Mouse (Mus musculus) adipose tissue, adult 10 weeks (tissue): ENCODE data around the gene Dusp18. TPM values are rescaled to one million over a fixed set of nuclear protein-coding genes. Genes with fewer than 3 reads are reported as not detected.

Experiments used
- polyA plus RNA-seq: library from polyadenylated mRNA; stranded (reverse); fragments of 350-450 nt; fragmentation: Illumina TruSeq; extraction: RNeasy Lipid Tissue Mini Kit (QIAGEN cat#74804); gene quantifications from one replicate; pipeline ENCODE4 v1.2.3, GENCODE M21; 2014; ENCODE audit warnings: low read depth, low replicate concordance

The Dusp18 gene
- polyA plus RNA-seq = 10.4 TPM

GRCm38 (mm10) chr11:3894406-3895281 lies at the start of gene Dusp18, which contains the start of gene 4921536K21Rik:
TSS of gene Dusp18 (plus strand) at chr11:3895240.
TSS of gene 4921536K21Rik (minus strand) at chr11:3895098.

GRCm38 (mm10) chr11:3863454-3864112 lies 31.5 kb upstream of the Dusp18 start, which contains the start of gene Osbp2:
TSS of gene Osbp2 (minus strand) at chr11:3863903.

GRCm38 (mm10) chr11:3914109-3914840 lies 19.2 kb downstream of the Dusp18 start, which contains the start of gene Slc35e4:
TSS of gene Slc35e4 (minus strand) at chr11:3914664.

GRCm38 (mm10) chr11:3931511-3932211 lies 36.6 kb downstream of the Dusp18 start, which contains the start of gene Tcn2:
TSS of gene Tcn2 (minus strand) at chr11:3932159.

Other genes with a start within 250 kb of the Dusp18 start
- 20.3 TPM for gene Morc2a, start 246.0 kb upstream of the Dusp18 start, polyA plus RNA-seq
- gene Osbp2, start 31.3 kb upstream of the Dusp18 start, polyA plus RNA-seq = 18.7 TPM
- 3.8 TPM for gene 4921536K21Rik, start 142 bp upstream of the Dusp18 start, polyA plus RNA-seq
- gene Slc35e4, start 19.4 kb downstream of the Dusp18 start, polyA plus RNA-seq = 8.2 TPM
- gene Tcn2, start 36.9 kb downstream of the Dusp18 start, polyA plus RNA-seq = 96.0 TPM
- gene Pes1, start 68.7 kb downstream of the Dusp18 start, polyA plus RNA-seq = 32.2 TPM
- gene 4930556J24Rik, start 81.5 kb downstream of the Dusp18 start, polyA plus RNA-seq = not detected
- 0.57 TPM for gene Gal3st1, start 88.4 kb downstream of the Dusp18 start, polyA plus RNA-seq
- 4.6 TPM for gene Sec14l4, start 136.2 kb downstream of the Dusp18 start, polyA plus RNA-seq
- gene Sec14l3, start 169.6 kb downstream of the Dusp18 start, polyA plus RNA-seq = 0.29 TPM
- 7.8 TPM for gene Mtfp1, start 200.2 kb downstream of the Dusp18 start, polyA plus RNA-seq
- gene Sec14l2, start 228.2 kb downstream of the Dusp18 start, polyA plus RNA-seq = 18.2 TPM
- 19.0 TPM for gene Rnf215, start 240.0 kb downstream of the Dusp18 start, polyA plus RNA-seq